Mouse (Mus musculus): ENCODE data around the gene Vwa5b1. TPM values are rescaled to one million over a fixed set of nuclear protein-coding genes. Genes with fewer than 3 reads are reported as not detected.

Vwa5b1 gene
- polyA plus RNA-seq, 1 experiment from 2014 or later, result 0.15 TPM

- Histone ChIP-seq H3K36me3 (ENCODE audit: control insufficient read depth, insufficient read depth, low read length) (no peaks in the 10 kb centered on the region), H3K4me2 (no peak overlapping the region), H3K9me3 (ENCODE audit: control insufficient read depth, low read length) (no peaks in the 10 kb centered on the region), H3K27ac (ENCODE audit: low read depth, low read length) (no peak overlapping the region), H3K9ac (ENCODE audit: low read length) (no peak overlapping the region), H3K4me3 (ENCODE audit: low read depth, low read length) (no peak overlapping the region), H3K27me3 (ENCODE audit: control insufficient read depth, insufficient read depth, low read length) (no peaks in the 10 kb centered on the region; the same call in 1 of the 2 replicates), H3K4me1 (ENCODE audit: control insufficient read depth, insufficient read depth, low read length) (no peaks in the 10 kb centered on the region)
- ATAC-seq (ENCODE audit: low FRiP score) (peak; percentile 83), DNase-seq (ENCODE audit: low spot score, missing footprints) (peak; percentile 95)
- 8% methylated on average over 8 of the region's 8 CpGs for WGBS
Measured at GRCm38 (mm10) chr4:138561986-138562385, 73.7 kb downstream of the Vwa5b1 start.

DNA sequence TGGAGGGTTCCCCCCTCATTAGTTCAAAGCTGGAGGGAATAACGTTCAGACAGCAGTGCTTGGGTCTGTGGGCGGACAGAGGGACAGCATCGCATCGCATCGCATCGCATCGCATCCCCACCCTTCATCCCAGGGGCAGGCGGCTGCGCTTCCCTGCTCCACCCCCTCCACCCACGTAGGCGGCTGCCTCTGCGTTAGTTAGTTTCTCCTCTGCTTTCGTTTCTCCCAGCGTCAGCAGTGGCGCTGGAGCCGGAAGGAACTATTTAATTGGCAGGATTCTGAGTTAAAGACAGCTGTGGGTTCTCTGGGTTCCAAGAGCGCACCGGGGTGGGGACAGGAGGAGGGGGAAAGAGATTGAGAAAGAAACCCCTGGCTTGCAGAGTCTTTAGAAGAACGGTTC is 80.2 kb downstream of the Vwa5b1 start:
- no peak for DNase-seq (ENCODE audit: low spot score, missing footprints)

DNA sequence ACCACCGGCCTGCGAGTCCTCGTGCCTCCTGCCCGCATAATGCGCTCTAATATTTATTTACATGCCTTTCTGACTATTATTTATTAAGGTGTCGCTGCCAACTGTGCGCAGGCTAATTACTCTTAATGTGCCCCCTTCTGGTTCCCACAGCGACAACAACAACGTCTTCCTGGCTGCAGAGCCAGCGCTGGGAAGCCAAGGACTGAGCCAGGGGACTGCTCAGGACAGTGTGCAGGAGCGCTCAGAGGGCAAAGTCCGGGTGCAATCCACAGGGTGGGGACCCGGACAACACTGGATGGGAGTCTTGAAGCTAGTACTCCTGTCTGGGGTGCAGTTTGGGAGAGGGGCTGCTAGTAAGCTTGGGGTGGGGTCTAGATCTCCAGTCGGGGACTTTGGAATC is 80.8 kb downstream of the Vwa5b1 start:
- peak overlapping the region; percentile 34 for H3K4me2 ChIP-seq
- WGBS, result 2% methylated on average over 14 of the region's 14 CpGs
- H3K9me3 ChIP-seq (ENCODE audit: control insufficient read depth, low read length), result no peaks in the 10 kb centered on the region
- H3K36me3 ChIP-seq (ENCODE audit: control insufficient read depth, insufficient read depth, low read length), result no peaks in the 10 kb centered on the region
- peaks cover 6% of the 10 kb centered on the region for H3K4me1 ChIP-seq (ENCODE audit: control insufficient read depth, insufficient read depth, low read length)
- no peak overlapping the region for H3K4me3 ChIP-seq (ENCODE audit: low read depth, low read length)
- DNase-seq (ENCODE audit: low spot score, missing footprints) (peak; percentile 89), ATAC-seq (ENCODE audit: low FRiP score) (0 out of 2 replicates have a peak, but pooled peaks have one; percentile 55)
- no peak overlapping the region for H3K27ac ChIP-seq (ENCODE audit: low read depth, low read length)
- H3K27me3 ChIP-seq (ENCODE audit: control insufficient read depth, insufficient read depth, low read length), result peaks cover 19% of the 10 kb centered on the region
- no peak overlapping the region for H3K9ac ChIP-seq (ENCODE audit: low read length)

More for the DNA sequence above, 80.2 kb downstream of the Vwa5b1 start:
- Histone ChIP-seq H3K36me3 (ENCODE audit: control insufficient read depth, insufficient read depth, low read length) (no peaks in the 10 kb centered on the region), H3K27me3 (ENCODE audit: control insufficient read depth, insufficient read depth, low read length) (peaks cover 19% of the 10 kb centered on the region), H3K9me3 (ENCODE audit: control insufficient read depth, low read length) (no peaks in the 10 kb centered on the region), H3K4me1 (ENCODE audit: control insufficient read depth, insufficient read depth, low read length) (peaks cover 6% of the 10 kb centered on the region), H3K9ac (ENCODE audit: low read length) (no peak overlapping the region), H3K4me2 (peak overlapping the region; percentile 34), H3K4me3 (ENCODE audit: low read depth, low read length) (peak overlapping the region; percentile 4; the same call in 1 of the 2 replicates), H3K27ac (ENCODE audit: low read depth, low read length) (no peak overlapping the region)
- 2% methylated on average over 19 of the region's 19 CpGs for WGBS
- ATAC-seq (ENCODE audit: low FRiP score), result no peak

- H3K4me2 ChIP-seq, result no peak overlapping the region
- no peaks in the 10 kb centered on the region for H3K9me3 ChIP-seq (ENCODE audit: control insufficient read depth, low read length)
- DNase-seq (ENCODE audit: low spot score, missing footprints) (no peak), ATAC-seq (ENCODE audit: low FRiP score) (no peak)
- H3K4me3 ChIP-seq (ENCODE audit: low read depth, low read length), result no peak overlapping the region
- H3K36me3 ChIP-seq (ENCODE audit: control insufficient read depth, insufficient read depth, low read length), result no peaks in the 10 kb centered on the region
- H3K27me3 ChIP-seq (ENCODE audit: control insufficient read depth, insufficient read depth, low read length), result peaks cover 19% of the 10 kb centered on the region
- peaks cover 6% of the 10 kb centered on the region for H3K4me1 ChIP-seq (ENCODE audit: control insufficient read depth, insufficient read depth, low read length)
- 10% methylated on average over 3 of the region's 3 CpGs for WGBS
- no peak overlapping the region for H3K27ac ChIP-seq (ENCODE audit: low read depth, low read length)
- no peak overlapping the region for H3K9ac ChIP-seq (ENCODE audit: low read length)
Measured at GRCm38 (mm10) chr4:138554302-138554701, 81.4 kb downstream of the Vwa5b1 start.

DNA sequence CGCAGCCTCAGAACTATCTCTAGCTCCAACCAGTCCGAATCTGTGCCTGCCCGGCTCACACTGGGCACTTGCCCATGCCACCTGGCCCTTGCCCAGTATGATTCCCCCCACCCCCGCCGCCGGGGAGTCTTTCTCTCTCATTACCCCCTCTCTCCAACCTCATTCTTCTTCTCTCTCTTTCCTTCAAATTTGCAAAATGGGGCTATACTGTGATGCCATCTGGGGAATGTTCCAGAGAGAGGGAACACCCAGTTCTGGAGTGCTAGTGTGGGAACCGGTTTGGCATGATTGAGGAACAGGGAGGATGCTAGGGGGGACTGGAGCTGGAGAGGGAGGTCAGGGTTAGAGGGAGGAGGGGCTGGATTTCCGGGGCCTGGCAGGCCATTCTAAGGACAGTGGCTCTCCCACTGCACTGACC is 82.2 kb downstream of the Vwa5b1 start:
- Histone ChIP-seq H3K4me2 (no peak overlapping the region), H3K27me3 (ENCODE audit: control insufficient read depth, insufficient read depth, low read length) (peaks cover 19% of the 10 kb centered on the region), H3K4me1 (ENCODE audit: control insufficient read depth, insufficient read depth, low read length) (peaks cover 6% of the 10 kb centered on the region), H3K9me3 (ENCODE audit: control insufficient read depth, low read length) (no peaks in the 10 kb centered on the region), H3K27ac (ENCODE audit: low read depth, low read length) (no peak overlapping the region), H3K4me3 (ENCODE audit: low read depth, low read length) (no peak overlapping the region), H3K36me3 (ENCODE audit: control insufficient read depth, insufficient read depth, low read length) (no peaks in the 10 kb centered on the region), H3K9ac (ENCODE audit: low read length) (no peak overlapping the region)
- ATAC-seq (ENCODE audit: low FRiP score) (no peak), DNase-seq (ENCODE audit: low spot score, missing footprints) (no peak)
- 64% methylated on average over 8 of the region's 8 CpGs for WGBS

DNA sequence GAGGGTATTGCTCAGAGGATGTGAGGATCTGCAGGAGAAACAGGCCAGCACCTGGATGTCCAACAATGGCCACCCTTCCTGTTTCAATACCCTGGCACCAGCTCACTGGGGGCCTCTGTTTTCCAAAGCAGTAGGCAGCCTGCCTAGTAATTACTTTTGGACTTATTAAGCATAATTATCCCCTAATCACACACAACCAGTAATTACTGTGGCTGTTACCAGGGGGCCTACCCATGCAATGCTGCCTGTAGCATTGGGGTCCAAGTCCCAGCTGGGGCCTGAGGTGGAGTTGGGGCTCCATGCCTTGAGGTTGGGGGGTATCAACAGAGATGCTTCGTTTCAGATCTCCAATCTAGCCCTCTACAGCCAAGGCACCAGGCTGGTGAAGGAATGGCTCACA is 82.6 kb downstream of the Vwa5b1 start:
- H3K4me2 ChIP-seq, result no peak overlapping the region
- no peak for DNase-seq (ENCODE audit: low spot score, missing footprints)
- no peak overlapping the region for H3K9ac ChIP-seq (ENCODE audit: low read length)
- H3K27ac ChIP-seq (ENCODE audit: low read depth, low read length), result no peak overlapping the region
- peaks cover 7% of the 10 kb centered on the region for H3K4me1 ChIP-seq (ENCODE audit: control insufficient read depth, insufficient read depth, low read length)
- no peaks in the 10 kb centered on the region for H3K36me3 ChIP-seq (ENCODE audit: control insufficient read depth, insufficient read depth, low read length)
- no peaks in the 10 kb centered on the region for H3K9me3 ChIP-seq (ENCODE audit: control insufficient read depth, low read length)
- ATAC-seq (ENCODE audit: low FRiP score), result no peak
- H3K4me3 ChIP-seq (ENCODE audit: low read depth, low read length), result no peak overlapping the region
- H3K27me3 ChIP-seq (ENCODE audit: control insufficient read depth, insufficient read depth, low read length), result peaks cover 19% of the 10 kb centered on the region
- WGBS, result 60% methylated on average over 1 of the region's 1 CpGs

DNA sequence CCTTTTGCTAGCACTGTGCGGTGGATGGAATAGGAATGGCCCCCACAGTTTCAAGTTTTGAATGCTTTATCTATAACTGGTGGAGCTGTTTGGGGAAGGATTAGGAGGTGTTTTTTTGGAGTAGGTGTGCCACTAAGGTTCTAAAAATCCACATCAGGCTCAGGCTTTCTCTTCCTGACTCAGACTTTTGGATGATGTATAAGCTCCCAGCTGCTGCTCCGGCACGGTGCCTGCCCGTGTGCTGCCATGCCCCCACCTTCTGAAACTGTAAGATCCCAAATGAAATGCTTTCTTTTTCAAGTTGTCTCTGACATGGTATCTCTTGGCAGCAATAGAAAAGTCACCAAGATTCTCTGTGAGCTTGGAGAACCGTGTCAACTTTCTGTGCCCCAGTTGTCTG is 84.1 kb downstream of the Vwa5b1 start:
- no peak for DNase-seq (ENCODE audit: low spot score, missing footprints)
- no peak for ATAC-seq (ENCODE audit: low FRiP score)
- no peaks in the 10 kb centered on the region for H3K36me3 ChIP-seq (ENCODE audit: control insufficient read depth, insufficient read depth, low read length)
- no peak overlapping the region for H3K27ac ChIP-seq (ENCODE audit: low read depth, low read length)
- no peaks in the 10 kb centered on the region for H3K9me3 ChIP-seq (ENCODE audit: control insufficient read depth, low read length)
- no peak overlapping the region for H3K4me2 ChIP-seq
- peaks cover 11% of the 10 kb centered on the region for H3K4me1 ChIP-seq (ENCODE audit: control insufficient read depth, insufficient read depth, low read length)
- H3K27me3 ChIP-seq (ENCODE audit: control insufficient read depth, insufficient read depth, low read length), result peaks cover 18% of the 10 kb centered on the region
- no peak overlapping the region for H3K9ac ChIP-seq (ENCODE audit: low read length)
- WGBS, result 88% methylated on average over 5 of the region's 5 CpGs
- no peak overlapping the region for H3K4me3 ChIP-seq (ENCODE audit: low read depth, low read length)

DNA sequence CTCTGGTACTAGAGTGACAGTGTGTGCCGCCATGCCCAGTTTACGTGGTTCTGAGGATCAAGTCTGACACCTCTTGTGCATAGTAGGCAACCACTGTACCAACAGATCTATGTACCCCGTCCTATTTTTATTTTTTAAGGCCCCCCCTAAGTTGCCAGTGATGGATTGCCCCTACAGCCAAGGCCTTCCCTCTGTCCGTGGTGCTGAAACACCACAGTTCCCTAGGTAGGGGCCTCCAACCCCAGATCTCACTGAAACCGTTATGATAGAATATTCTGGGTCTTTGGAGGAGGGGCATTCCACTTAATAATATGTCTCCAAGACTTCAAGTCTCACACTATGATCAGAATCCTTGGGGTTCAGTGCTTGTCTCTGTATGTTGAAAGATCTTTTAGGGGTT is 85.1 kb downstream of the Vwa5b1 start:
- no peak overlapping the region for H3K27ac ChIP-seq (ENCODE audit: low read depth, low read length)
- H3K4me2 ChIP-seq, result no peak overlapping the region
- peaks cover 9% of the 10 kb centered on the region for H3K27me3 ChIP-seq (ENCODE audit: control insufficient read depth, insufficient read depth, low read length)
- ATAC-seq (ENCODE audit: low FRiP score) (no peak), DNase-seq (ENCODE audit: low spot score, missing footprints) (no peak)
- H3K4me3 ChIP-seq (ENCODE audit: low read depth, low read length), result no peak overlapping the region
- H3K9ac ChIP-seq (ENCODE audit: low read length), result no peak overlapping the region
- peaks cover 11% of the 10 kb centered on the region for H3K4me1 ChIP-seq (ENCODE audit: control insufficient read depth, insufficient read depth, low read length)
- 68% methylated on average over 5 of the region's 5 CpGs for WGBS
- H3K9me3 ChIP-seq (ENCODE audit: control insufficient read depth, low read length), result no peaks in the 10 kb centered on the region
- H3K36me3 ChIP-seq (ENCODE audit: control insufficient read depth, insufficient read depth, low read length), result no peaks in the 10 kb centered on the region

DNA sequence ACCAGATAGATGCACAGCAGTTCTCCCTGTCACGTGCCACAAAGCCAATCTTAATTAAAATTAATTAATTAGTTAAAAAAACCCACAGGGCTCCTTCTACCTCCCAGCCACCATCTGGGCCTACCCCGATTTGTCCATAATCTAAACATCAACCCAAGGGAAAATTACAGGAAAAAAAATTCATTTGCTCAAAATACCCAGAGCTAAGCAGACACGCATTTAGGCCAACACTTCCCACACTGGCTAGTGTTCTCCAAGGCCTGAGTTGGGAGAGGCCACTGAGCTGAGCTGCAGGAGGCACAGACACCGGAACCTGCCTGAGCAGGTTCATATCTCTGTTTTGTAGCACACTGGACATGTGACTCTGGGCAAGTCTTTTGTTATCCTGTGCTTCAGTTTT is 86.7 kb downstream of the Vwa5b1 start:
- WGBS, result 82% methylated on average over 4 of the region's 4 CpGs
- no peaks in the 10 kb centered on the region for H3K36me3 ChIP-seq (ENCODE audit: control insufficient read depth, insufficient read depth, low read length)

More for the DNA sequence above, 86.7 kb downstream of the Vwa5b1 start:
- H3K4me3 ChIP-seq (ENCODE audit: low read depth, low read length), result no peak overlapping the region
- peaks cover 6% of the 10 kb centered on the region for H3K4me1 ChIP-seq (ENCODE audit: control insufficient read depth, insufficient read depth, low read length)
- no peak overlapping the region for H3K9ac ChIP-seq (ENCODE audit: low read length)
- H3K27ac ChIP-seq (ENCODE audit: low read depth, low read length), result no peak overlapping the region
- ATAC-seq (ENCODE audit: low FRiP score) (no peak), DNase-seq (ENCODE audit: low spot score, missing footprints) (no peak)
- H3K27me3 ChIP-seq (ENCODE audit: control insufficient read depth, insufficient read depth, low read length), result no peaks in the 10 kb centered on the region
- H3K9me3 ChIP-seq (ENCODE audit: control insufficient read depth, low read length), result no peaks in the 10 kb centered on the region
- no peak overlapping the region for H3K4me2 ChIP-seq

Measured in midbrain, embryonic 11.5 days (tissue).